Mouse (Mus musculus): Measurements from ENCODE around the gene 4430402I18Rik. TPM values are rescaled to one million over a fixed set of nuclear protein-coding genes. Genes with fewer than 3 reads are reported as not detected.

4430402I18Rik gene
- polyA plus RNA-seq, 1 experiment from 2014 or later, result 0.33 TPM

- Histone ChIP-seq H3K36me3 (no peaks in the 10 kb centered on the region), H3K4me1 (peaks cover 26% of the 10 kb centered on the region), H3K27ac (replicated peaks) (no peak overlapping the region), H3K27me3 (ENCODE audit: low read depth, poor library complexity, severe bottlenecking) (peaks cover 32% of the 10 kb centered on the region), H3K9me3 (replicated peaks) (no peaks in the 10 kb centered on the region), H3K4me3 (peak overlapping the region; percentile 92)
- 60% methylated on average over 3 of the region's 3 CpGs for WGBS
- DNase-seq (ENCODE audit: low spot score), result no peak
These were observed 4.5 kb downstream of the 4430402I18Rik start for GRCm38 (mm10) chr19:28963113-28963512.

GRCm38 (mm10) chr19:28951251-28951650 is 16.3 kb downstream of the 4430402I18Rik start:
- Histone ChIP-seq H3K4me1 (no peaks in the 10 kb centered on the region), H3K36me3 (no peaks in the 10 kb centered on the region), H3K27ac (replicated peaks) (no peak overlapping the region), H3K4me3 (no peak overlapping the region), H3K9me3 (replicated peaks) (no peaks in the 10 kb centered on the region), H3K27me3 (ENCODE audit: low read depth, poor library complexity, severe bottlenecking) (no peaks in the 10 kb centered on the region)
- DNase-seq (ENCODE audit: low spot score), result no peak
- WGBS, result 82% methylated on average over 5 of the region's 5 CpGs

- no peak overlapping the region for H3K27ac ChIP-seq (replicated peaks)
- no peaks in the 10 kb centered on the region for H3K9me3 ChIP-seq (replicated peaks)
- no peaks in the 10 kb centered on the region for H3K27me3 ChIP-seq (ENCODE audit: low read depth, poor library complexity, severe bottlenecking)
- 79% methylated on average over 2 of the region's 2 CpGs for WGBS
- DNase-seq (ENCODE audit: low spot score), result no peak
- no peaks in the 10 kb centered on the region for H3K4me1 ChIP-seq
- no peak overlapping the region for H3K4me3 ChIP-seq
- H3K36me3 ChIP-seq, result no peaks in the 10 kb centered on the region
These were observed 20.3 kb downstream of the 4430402I18Rik start for GRCm38 (mm10) chr19:28947311-28947710.

GRCm38 (mm10) chr19:28946782-28947181 is 20.8 kb downstream of the 4430402I18Rik start:
- WGBS, result 79% methylated on average over 4 of the region's 4 CpGs
- Histone ChIP-seq H3K27ac (replicated peaks) (no peak overlapping the region), H3K36me3 (no peaks in the 10 kb centered on the region), H3K4me3 (no peak overlapping the region), H3K27me3 (ENCODE audit: low read depth, poor library complexity, severe bottlenecking) (no peaks in the 10 kb centered on the region), H3K4me1 (no peaks in the 10 kb centered on the region), H3K9me3 (replicated peaks) (no peaks in the 10 kb centered on the region)
- DNase-seq (ENCODE audit: low spot score), result no peak

GRCm38 (mm10) chr19:28941271-28941670 is 26.3 kb downstream of the 4430402I18Rik start:
- Histone ChIP-seq H3K27me3 (ENCODE audit: low read depth, poor library complexity, severe bottlenecking) (no peaks in the 10 kb centered on the region), H3K36me3 (no peaks in the 10 kb centered on the region), H3K9me3 (replicated peaks) (no peaks in the 10 kb centered on the region), H3K4me3 (no peak overlapping the region), H3K4me1 (peaks cover 3% of the 10 kb centered on the region), H3K27ac (replicated peaks) (no peak overlapping the region)
- DNase-seq (ENCODE audit: low spot score), result no peak
- WGBS, result 78% methylated on average over 4 of the region's 4 CpGs

- no peak overlapping the region for H3K4me3 ChIP-seq
- no peak for DNase-seq (ENCODE audit: low spot score)
- 81% methylated on average over 9 of the region's 9 CpGs for WGBS
- H3K36me3 ChIP-seq, result no peaks in the 10 kb centered on the region
- H3K4me1 ChIP-seq, result peaks cover 3% of the 10 kb centered on the region
- H3K27me3 ChIP-seq (ENCODE audit: low read depth, poor library complexity, severe bottlenecking), result no peaks in the 10 kb centered on the region
- no peaks in the 10 kb centered on the region for H3K9me3 ChIP-seq (replicated peaks)
- no peak overlapping the region for H3K27ac ChIP-seq (replicated peaks)
These were observed 27.3 kb downstream of the 4430402I18Rik start for GRCm38 (mm10) chr19:28940135-28940874.

GRCm38 (mm10) chr19:28934897-28935296 is 32.7 kb downstream of the 4430402I18Rik start:
- Histone ChIP-seq H3K27ac (replicated peaks) (no peak overlapping the region), H3K4me1 (peaks cover under 1% of the 10 kb centered on the region), H3K9me3 (replicated peaks) (no peaks in the 10 kb centered on the region), H3K4me3 (no peak overlapping the region), H3K36me3 (no peaks in the 10 kb centered on the region), H3K27me3 (ENCODE audit: low read depth, poor library complexity, severe bottlenecking) (no peaks in the 10 kb centered on the region)
- no peak for DNase-seq (ENCODE audit: low spot score)
- 86% methylated on average over 3 of the region's 3 CpGs for WGBS

GRCm38 (mm10) chr19:28929034-28929433 is 38.6 kb downstream of the 4430402I18Rik start:
- Histone ChIP-seq H3K36me3 (no peaks in the 10 kb centered on the region), H3K27me3 (ENCODE audit: low read depth, poor library complexity, severe bottlenecking) (no peaks in the 10 kb centered on the region), H3K27ac (replicated peaks) (no peak overlapping the region), H3K9me3 (replicated peaks) (no peaks in the 10 kb centered on the region), H3K4me1 (no peaks in the 10 kb centered on the region), H3K4me3 (no peak overlapping the region)
- no peak for DNase-seq (ENCODE audit: low spot score)

GRCm38 (mm10) chr19:28927396-28927795 is 40.2 kb downstream of the 4430402I18Rik start:
- DNase-seq (ENCODE audit: low spot score), result no peak
- Histone ChIP-seq H3K4me3 (no peak overlapping the region), H3K9me3 (replicated peaks) (no peaks in the 10 kb centered on the region), H3K27me3 (ENCODE audit: low read depth, poor library complexity, severe bottlenecking) (no peaks in the 10 kb centered on the region), H3K27ac (replicated peaks) (no peak overlapping the region), H3K4me1 (no peaks in the 10 kb centered on the region), H3K36me3 (no peaks in the 10 kb centered on the region)
- 68% methylated on average over 4 of the region's 4 CpGs for WGBS

- Histone ChIP-seq H3K27me3 (ENCODE audit: low read depth, poor library complexity, severe bottlenecking) (no peaks in the 10 kb centered on the region), H3K9me3 (replicated peaks) (no peaks in the 10 kb centered on the region), H3K4me1 (no peaks in the 10 kb centered on the region), H3K36me3 (no peaks in the 10 kb centered on the region), H3K4me3 (no peak overlapping the region), H3K27ac (replicated peaks) (no peak overlapping the region)
- WGBS, result 84% methylated on average over 5 of the region's 5 CpGs
- no peak for DNase-seq (ENCODE audit: low spot score)
These were observed 41.2 kb downstream of the 4430402I18Rik start for GRCm38 (mm10) chr19:28926366-28926765.

- DNase-seq (ENCODE audit: low spot score), result no peak
- no peaks in the 10 kb centered on the region for H3K36me3 ChIP-seq
- WGBS, result 89% methylated on average over 5 of the region's 5 CpGs
- no peak overlapping the region for H3K27ac ChIP-seq (replicated peaks)
- H3K4me1 ChIP-seq, result peaks cover 17% of the 10 kb centered on the region
- no peak overlapping the region for H3K4me3 ChIP-seq
- H3K27me3 ChIP-seq (ENCODE audit: low read depth, poor library complexity, severe bottlenecking), result no peaks in the 10 kb centered on the region
- H3K9me3 ChIP-seq (replicated peaks), result no peaks in the 10 kb centered on the region
These were observed 49.8 kb downstream of the 4430402I18Rik start for GRCm38 (mm10) chr19:28917839-28918238.

GRCm38 (mm10) chr19:28916492-28916891 is 51.1 kb downstream of the 4430402I18Rik start:
- no peak overlapping the region for H3K27ac ChIP-seq (replicated peaks)
- no peak overlapping the region for H3K4me3 ChIP-seq
- peaks cover 17% of the 10 kb centered on the region for H3K4me1 ChIP-seq
- DNase-seq (ENCODE audit: low spot score), result no peak
- WGBS, result 60% methylated on average over 4 of the region's 4 CpGs
- H3K36me3 ChIP-seq, result no peaks in the 10 kb centered on the region
- no peaks in the 10 kb centered on the region for H3K27me3 ChIP-seq (ENCODE audit: low read depth, poor library complexity, severe bottlenecking)
- H3K9me3 ChIP-seq (replicated peaks), result no peaks in the 10 kb centered on the region

GRCm38 (mm10) chr19:28915602-28916250 is 51.9 kb downstream of the 4430402I18Rik start:
- Histone ChIP-seq H3K4me1 (peaks cover 17% of the 10 kb centered on the region), H3K36me3 (no peaks in the 10 kb centered on the region), H3K9me3 (replicated peaks) (no peaks in the 10 kb centered on the region), H3K4me3 (no peak overlapping the region), H3K27me3 (ENCODE audit: low read depth, poor library complexity, severe bottlenecking) (no peaks in the 10 kb centered on the region), H3K27ac (replicated peaks) (no peak overlapping the region)
- DNase-seq (ENCODE audit: low spot score), result no peak
- WGBS, result 76% methylated on average over 2 of the region's 2 CpGs

Data from midbrain, embryonic 10.5 days (tissue).